27 mouse cellular contexts compared by ENCODE assay signal in the genomic region with DNA sequence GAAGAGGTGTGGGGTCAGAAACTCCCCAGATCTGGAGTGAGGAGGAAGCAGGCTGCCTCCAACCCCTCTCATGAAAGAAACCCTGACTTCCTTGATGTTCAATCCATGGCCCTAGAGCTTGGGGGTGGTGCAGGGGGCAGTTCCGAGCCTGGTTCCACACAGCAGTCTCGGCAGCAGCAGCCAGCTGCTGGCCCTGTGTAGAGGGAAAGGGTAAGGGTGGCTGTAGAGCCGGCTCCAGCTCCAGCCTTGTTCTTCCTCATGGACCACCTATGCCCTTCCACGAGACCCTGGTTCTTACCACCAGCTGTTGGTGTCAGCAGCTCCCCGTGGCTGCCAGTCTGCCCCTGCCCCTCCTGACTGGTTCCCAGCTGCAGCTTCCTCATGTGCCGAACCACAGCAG. TPM values are rescaled to one million over a fixed set of nuclear protein-coding genes. Genes with fewer than 3 reads are reported as not detected.
DNase-seq lines count a peak whose midpoint lies in the region; ATAC-seq and TF ChIP-seq lines count a peak whose summit lies in the region.
"Had no signal": no experiment of that assay in that cellular context is flagged by ENCODE, and none has a peak within 500 bp of the region (broad histone marks: within the 10 kb centered on the region; RNA-seq: fewer than 3 reads in every experiment).

No protein-coding gene starts in this region.

- no peak for TF ChIP-seq CTCF in stomach, postnatal 0 days (IDR thresholded peaks at IDR 0.05; ENCODE audit: low read depth)

- H3K4me1 ChIP-seq in hindbrain, embryonic 13.5 days (replicated peaks) = peaks cover 8% of the 10 kb centered on the region
- 0 out of 2 replicates have a peak, but pooled peaks cover 3% of the 10 kb centered on the region for H3K4me1 ChIP-seq in hindbrain, embryonic 14.5 days (replicated peaks; ENCODE audit: control insufficient read depth, insufficient read depth, low read length)
- H3K4me1 ChIP-seq in kidney, embryonic 15.5 days = peaks cover 18% of the 10 kb centered on the region
- H3K4me1 ChIP-seq in stomach, embryonic 15.5 days = no peaks in the 10 kb centered on the region; the same call in 1 of the 2 replicates
- H3K4me1 ChIP-seq in stomach, postnatal 0 days (replicated peaks; ENCODE audit: control insufficient read depth, insufficient read depth) = no peaks in the 10 kb centered on the region
- H3K4me1 ChIP-seq: forebrain, embryonic 10.5 days had no signal

- 86% methylated on average over 6 of the region's 6 CpGs for WGBS in hindbrain, embryonic 13.5 days
- WGBS in hindbrain, embryonic 14.5 days = 87% methylated on average over 6 of the region's 6 CpGs
- WGBS in kidney, embryonic 15.5 days = 61% methylated on average over 6 of the region's 6 CpGs
- 73% methylated on average over 6 of the region's 6 CpGs for WGBS in stomach, embryonic 15.5 days
- 76% methylated on average over 6 of the region's 6 CpGs for WGBS in stomach, postnatal 0 days

- no peak for ATAC-seq in hindbrain, embryonic 13.5 days (ENCODE audit: low FRiP score)
- no peak for ATAC-seq in hindbrain, embryonic 14.5 days (ENCODE audit: low FRiP score)
- no peak for ATAC-seq in kidney, embryonic 15.5 days (replicated peaks; ENCODE audit: low FRiP score)
- ATAC-seq in stomach, embryonic 15.5 days (ENCODE audit: insufficient read depth, low FRiP score, low read depth) = no peak
- no peak for ATAC-seq in stomach, postnatal 0 days (ENCODE audit: low FRiP score, low TSS enrichment)
- ATAC-seq: forebrain, embryonic 13.5 days; forebrain, embryonic 16.5 days; inflammation-experienced regulatory T-cells, adult 6 months had no signal

- intact Hi-C loops in heart, postnatal 25 days (cut with DNase I) = loop anchor here (5.0 kb wide), 1 partner anchor 138 kb away; the partner anchor contains the start of gene Il17rc

- no peak for TF ChIP-seq EP300 in stomach, postnatal 0 days (optimal IDR thresholded peaks at IDR 0.05)

- H3K27ac ChIP-seq in hindbrain, embryonic 13.5 days = no peak overlapping the region
- H3K27ac ChIP-seq in hindbrain, embryonic 14.5 days = no peak overlapping the region
- peak overlapping the region; percentile 87 for H3K27ac ChIP-seq in kidney, embryonic 15.5 days
- H3K27ac ChIP-seq in stomach, embryonic 15.5 days = 0 out of 2 replicates have a peak overlapping the region, but pooled peaks have one; percentile 3
- no peak overlapping the region for H3K27ac ChIP-seq in stomach, postnatal 0 days (replicated peaks)
- H3K27ac ChIP-seq: forebrain, embryonic 10.5 days had no signal

- peak overlapping the region; percentile 13; the same call in 1 of the 2 replicates for H3K9ac ChIP-seq in hindbrain, embryonic 13.5 days
- no peak overlapping the region for H3K9ac ChIP-seq in hindbrain, embryonic 14.5 days
- no peak overlapping the region for H3K9ac ChIP-seq in kidney, embryonic 15.5 days
- H3K9ac ChIP-seq in stomach, embryonic 15.5 days = no peak overlapping the region
- H3K9ac ChIP-seq in stomach, postnatal 0 days (ENCODE audit: low read length) = no peak overlapping the region
- H3K9ac ChIP-seq: forebrain, embryonic 13.5 days had no signal

- H3K4me3 ChIP-seq in hindbrain, embryonic 13.5 days = no peak overlapping the region
- no peak overlapping the region for H3K4me3 ChIP-seq in hindbrain, embryonic 14.5 days (replicated peaks; ENCODE audit: low read length)
- H3K4me3 ChIP-seq in kidney, embryonic 15.5 days (replicated peaks) = no peak overlapping the region
- H3K4me3 ChIP-seq in stomach, embryonic 15.5 days (replicated peaks) = no peak overlapping the region
- H3K4me3 ChIP-seq in stomach, postnatal 0 days (ENCODE audit: low read depth, low read length) = no peak overlapping the region
- H3K4me3 ChIP-seq: forebrain, embryonic 10.5 days; forebrain, embryonic 13.5 days had no signal

- H3K9me3 ChIP-seq in hindbrain, embryonic 13.5 days = no peaks in the 10 kb centered on the region
- no peaks in the 10 kb centered on the region for H3K9me3 ChIP-seq in hindbrain, embryonic 14.5 days (ENCODE audit: control insufficient read depth, low read length)
- H3K9me3 ChIP-seq in kidney, embryonic 15.5 days (replicated peaks) = no peaks in the 10 kb centered on the region
- no peaks in the 10 kb centered on the region for H3K9me3 ChIP-seq in stomach, embryonic 15.5 days
- H3K9me3 ChIP-seq in stomach, postnatal 0 days (ENCODE audit: control insufficient read depth, low read length) = no peaks in the 10 kb centered on the region
- H3K9me3 ChIP-seq: forebrain, embryonic 10.5 days; forebrain, embryonic 13.5 days; G1E had no signal

- no peak overlapping the region for H3K4me2 ChIP-seq in hindbrain, embryonic 13.5 days
- no peak overlapping the region for H3K4me2 ChIP-seq in hindbrain, embryonic 14.5 days (replicated peaks)
- no peak overlapping the region for H3K4me2 ChIP-seq in kidney, embryonic 15.5 days
- H3K4me2 ChIP-seq in stomach, embryonic 15.5 days = no peak overlapping the region
- no peak overlapping the region for H3K4me2 ChIP-seq in stomach, postnatal 0 days (replicated peaks; ENCODE audit: low read depth)
- H3K4me2 ChIP-seq: forebrain, embryonic 13.5 days had no signal

- H3K27me3 ChIP-seq in hindbrain, embryonic 13.5 days = no peaks in the 10 kb centered on the region
- no peaks in the 10 kb centered on the region for H3K27me3 ChIP-seq in hindbrain, embryonic 14.5 days (ENCODE audit: control insufficient read depth, insufficient read depth, low read length)
- H3K27me3 ChIP-seq in kidney, embryonic 15.5 days = no peaks in the 10 kb centered on the region
- no peaks in the 10 kb centered on the region for H3K27me3 ChIP-seq in stomach, embryonic 15.5 days (replicated peaks)
- H3K27me3 ChIP-seq in stomach, postnatal 0 days (ENCODE audit: control insufficient read depth, insufficient read depth, low read length) = no peaks in the 10 kb centered on the region
- H3K27me3 ChIP-seq: CH12.LX; forebrain, embryonic 13.5 days; Patski had no signal

- peaks cover 80% of the 10 kb centered on the region for H3K36me3 ChIP-seq in hindbrain, embryonic 13.5 days
- peaks cover 71% of the 10 kb centered on the region for H3K36me3 ChIP-seq in hindbrain, embryonic 14.5 days (replicated peaks; ENCODE audit: control insufficient read depth, insufficient read depth)
- peaks cover 90% of the 10 kb centered on the region for H3K36me3 ChIP-seq in kidney, embryonic 15.5 days
- H3K36me3 ChIP-seq in stomach, embryonic 15.5 days = peaks cover 46% of the 10 kb centered on the region
- peaks cover 12% of the 10 kb centered on the region for H3K36me3 ChIP-seq in stomach, postnatal 0 days (ENCODE audit: control insufficient read depth, insufficient read depth, low read length)

- peak; percentile 92 for DNase-seq in heart, adult 11 months
- DNase-seq in heart, postnatal 25 days (ENCODE audit: low spot score) = no peak
- no peak for DNase-seq in hindbrain, embryonic 14.5 days (ENCODE audit: low spot score)
- DNase-seq in kidney, adult 9 months = no peak
- DNase-seq in stomach, postnatal 0 days (ENCODE audit: low spot score) = no peak
- DNase-seq: adrenal gland, postnatal 10 days; adrenal gland, postnatal 36 days; B cell, adult 2 months; cerebellum, adult 11 months; cerebellum, adult 2 months; cerebellum, adult 9-11 months; cerebellum, postnatal 25 days; gastrocnemius, postnatal 10 days; gastrocnemius, postnatal 36 days; heart, postnatal 10 days; heart, postnatal 4 days; kidney, adult 18-20 months had no signal

RNA-seq across cellular contexts. Expression of gene Ogg1, which starts 7.4 kb away (rescaled TPM):
- 1 to 10 TPM; 4.4 to 4.8 TPM for total RNA-seq in heart, postnatal 25 days (2021)
- 8.7 and 9.6 TPM in 2 replicates for polyA plus RNA-seq in hindbrain, embryonic 13.5 days (2015; fragmentation: Nextera tagmentation; extraction: Ambion mirVana)
- 8.4 and 9.0 TPM in 2 replicates for polyA plus RNA-seq in hindbrain, embryonic 14.5 days (2014; fragmentation: Nextera tagmentation; extraction: Ambion mirVana)
- polyA plus RNA-seq in kidney, embryonic 15.5 days (2015; fragmentation: Nextera tagmentation; extraction: Ambion mirVana) = 13.8 and 18.7 TPM in 2 replicates
- polyA plus RNA-seq in stomach, embryonic 15.5 days (2015; fragmentation: Nextera tagmentation; extraction: Ambion mirVana) = 13.1 and 13.3 TPM in 2 replicates
- 6.8 and 7.8 TPM in 2 replicates for polyA plus RNA-seq in stomach, postnatal 0 days (2015; fragmentation: Nextera tagmentation; extraction: Ambion mirVana)

RNA-seq across cellular contexts. Expression of gene Camk1, which starts 9.6 kb away (rescaled TPM):
- 10 to 100 TPM; 65.9 to 68.5 TPM for total RNA-seq in heart, postnatal 25 days (2021)
- polyA plus RNA-seq in hindbrain, embryonic 13.5 days (2015; fragmentation: Nextera tagmentation; extraction: Ambion mirVana) = 79.6 and 86.3 TPM in 2 replicates
- 111 and 123 TPM in 2 replicates for polyA plus RNA-seq in hindbrain, embryonic 14.5 days (2014; fragmentation: Nextera tagmentation; extraction: Ambion mirVana)
- polyA plus RNA-seq in kidney, embryonic 15.5 days (2015; fragmentation: Nextera tagmentation; extraction: Ambion mirVana) = 103 and 111 TPM in 2 replicates
- polyA plus RNA-seq in stomach, embryonic 15.5 days (2015; fragmentation: Nextera tagmentation; extraction: Ambion mirVana) = 92.7 and 94.4 TPM in 2 replicates
- polyA plus RNA-seq in stomach, postnatal 0 days (2015; fragmentation: Nextera tagmentation; extraction: Ambion mirVana) = 52.7 and 52.9 TPM in 2 replicates

RNA-seq across cellular contexts. Expression of gene Brpf1, which starts 27.3 kb away (rescaled TPM):
- total RNA-seq in heart, postnatal 25 days (2021) = 10 to 100 TPM; 12.7 to 15.8 TPM
- 17.1 and 17.3 TPM in 2 replicates for polyA plus RNA-seq in hindbrain, embryonic 13.5 days (2015; fragmentation: Nextera tagmentation; extraction: Ambion mirVana)
- 17.5 and 18.1 TPM in 2 replicates for polyA plus RNA-seq in hindbrain, embryonic 14.5 days (2014; fragmentation: Nextera tagmentation; extraction: Ambion mirVana)
- 19.2 and 20.4 TPM in 2 replicates for polyA plus RNA-seq in kidney, embryonic 15.5 days (2015; fragmentation: Nextera tagmentation; extraction: Ambion mirVana)
- polyA plus RNA-seq in stomach, embryonic 15.5 days (2015; fragmentation: Nextera tagmentation; extraction: Ambion mirVana) = 15.9 and 17.6 TPM in 2 replicates
- 6.5 and 6.6 TPM in 2 replicates for polyA plus RNA-seq in stomach, postnatal 0 days (2015; fragmentation: Nextera tagmentation; extraction: Ambion mirVana)

RNA-seq across cellular contexts. Expression of gene Tada3, which starts 43.5 kb away (rescaled TPM):
- total RNA-seq in heart, postnatal 25 days (2021) = 10 to 100 TPM; 21.2 to 24.4 TPM
- polyA plus RNA-seq in hindbrain, embryonic 13.5 days (2015; fragmentation: Nextera tagmentation; extraction: Ambion mirVana) = 70.0 and 70.6 TPM in 2 replicates
- 62.6 and 67.0 TPM in 2 replicates for polyA plus RNA-seq in hindbrain, embryonic 14.5 days (2014; fragmentation: Nextera tagmentation; extraction: Ambion mirVana)
- 56.7 and 62.1 TPM in 2 replicates for polyA plus RNA-seq in kidney, embryonic 15.5 days (2015; fragmentation: Nextera tagmentation; extraction: Ambion mirVana)
- polyA plus RNA-seq in stomach, embryonic 15.5 days (2015; fragmentation: Nextera tagmentation; extraction: Ambion mirVana) = 44.1 and 44.2 TPM in 2 replicates
- polyA plus RNA-seq in stomach, postnatal 0 days (2015; fragmentation: Nextera tagmentation; extraction: Ambion mirVana) = 21.3 and 23.8 TPM in 2 replicates

RNA-seq across cellular contexts. Expression of gene Arpc4, which starts 43.7 kb away (rescaled TPM):
- total RNA-seq in heart, postnatal 25 days (2021) = 10 to 100 TPM; 66.4 to 74.2 TPM
- 416 and 430 TPM in 2 replicates for polyA plus RNA-seq in hindbrain, embryonic 13.5 days (2015; fragmentation: Nextera tagmentation; extraction: Ambion mirVana)
- 231 and 235 TPM in 2 replicates for polyA plus RNA-seq in hindbrain, embryonic 14.5 days (2014; fragmentation: Nextera tagmentation; extraction: Ambion mirVana)
- 403 and 405 TPM in 2 replicates for polyA plus RNA-seq in kidney, embryonic 15.5 days (2015; fragmentation: Nextera tagmentation; extraction: Ambion mirVana)
- 362 and 387 TPM in 2 replicates for polyA plus RNA-seq in stomach, embryonic 15.5 days (2015; fragmentation: Nextera tagmentation; extraction: Ambion mirVana)
- polyA plus RNA-seq in stomach, postnatal 0 days (2015; fragmentation: Nextera tagmentation; extraction: Ambion mirVana) = 314 and 317 TPM in 2 replicates

Comparison
In these comparisons a context has a peak if more than half of its experiments do, and no peak if none do; other contexts are left out.
1. H3K27ac ChIP-seq: peak in kidney, embryonic 15.5 days (single experiment) and stomach, embryonic 15.5 days (single experiment); none in hindbrain, embryonic 13.5 days (single experiment), hindbrain, embryonic 14.5 days (single experiment) and stomach, postnatal 0 days (single experiment).